Mouse (Mus musculus) CH12.LX (cell line): ENCODE measurements at regions not wholly inside any gene's neighbourhood (a gene's known extent, or its start where the extent isn't known, plus 50 kb on each side); places are given as distances from the start of the nearest gene placed in this dataset.

Experiments
- DNase-seq: peaks from one replicate; pipeline ENCODE4 v3.0.0-alpha.2; 2013; ENCODE audit errors: extremely low read depth
- H3K27ac ChIP-seq: 2 replicates; pipeline ENCODE4 v1.5.1; 2012; ENCODE audit warnings: low read depth, mild to moderate bottlenecking, control low read depth, moderate library complexity; ENCODE audit not compliant: insufficient read depth
- H3K27me3 ChIP-seq: replicated peaks from 2 replicates; pipeline ENCODE3; 2012; ENCODE audit warnings: inconsistent platforms
- H3K36me3 ChIP-seq, 2 experiments: replicated peaks in 1 of 2; 2 replicates each; pipeline versions ENCODE3 to v1.6.1; 2012; ENCODE audit warnings: inconsistent platforms in 1 of 2, low read length in 1 of 2, mild to moderate bottlenecking in 1 of 2, mixed read lengths in 1 of 2, moderate library complexity in 1 of 2; ENCODE audit not compliant: control insufficient read depth in 1 of 2, insufficient read depth in 1 of 2
- H3K4me1 ChIP-seq, 2 experiments: 2 replicates each; pipeline ENCODE4 v1.6.1; 2012; ENCODE audit warnings: inconsistent platforms in 1 of 2, moderate library complexity in 1 of 2; ENCODE audit not compliant: insufficient read depth in 2 of 2, control insufficient read depth in 1 of 2
- H3K4me2 ChIP-seq: 2 replicates; pipeline ENCODE4 v1.6.1; 2012; ENCODE audit warnings: low read depth, mild to moderate bottlenecking, control low read depth; ENCODE audit not compliant: poor library complexity, insufficient read depth, severe bottlenecking
- H3K4me3 ChIP-seq, 3 experiments: fragments of 150-350 bp in 1 of 3; sonication (generic) in 1 of 3; replicated peaks in 1 of 3; 2 replicates each; pipeline versions ENCODE3 to v1.5.1; 2011 to 2012; ENCODE audit warnings: low read depth in 2 of 3, low read length in 2 of 3, mild to moderate bottlenecking in 2 of 3, moderate library complexity in 2 of 3, control low read depth in 1 of 3, improper control_type of control experiment in 1 of 3, inconsistent platforms in 1 of 3, mixed read lengths in 1 of 3; ENCODE audit not compliant: poor library complexity in 1 of 3
- H3K79me2 ChIP-seq: replicated peaks from 2 replicates; pipeline ENCODE4 v1.6.1; 2012; ENCODE audit warnings: mild to moderate bottlenecking, moderate library complexity; ENCODE audit not compliant: control insufficient read depth, poor library complexity, insufficient read depth, severe bottlenecking; ENCODE audit errors: extremely low read depth
- H3K9ac ChIP-seq: 2 replicates; pipeline ENCODE4 v1.6.1; 2012; ENCODE audit warnings: low read depth, mild to moderate bottlenecking, control low read depth, moderate library complexity; ENCODE audit not compliant: insufficient read depth
- H3K9me3 ChIP-seq: replicated peaks from 2 replicates; pipeline ENCODE3; 2012; ENCODE audit warnings: low read length, inconsistent platforms, mixed read lengths
- CHD1 ChIP-seq: IDR thresholded peaks from 2 replicates; pipeline ENCODE4 v1.6.1; 2012; ENCODE audit warnings: low read depth, low read length, improper control_type of control experiment, inconsistent platforms
- CHD2 ChIP-seq: IDR thresholded peaks from 2 replicates; pipeline ENCODE4 v1.6.1; 2011; ENCODE audit warnings: low read length, improper control_type of control experiment
- E2F4 ChIP-seq: IDR thresholded peaks from 2 replicates; pipeline ENCODE4 v1.6.1; 2011; ENCODE audit warnings: low read depth, low read length, improper control_type of control experiment; ENCODE audit not compliant: insufficient replicate concordance
- ELF1 ChIP-seq: IDR thresholded peaks from 2 replicates; pipeline ENCODE4 v1.6.1; 2014; ENCODE audit warnings: low read depth, mild to moderate bottlenecking, inconsistent platforms, low read length, improper control_type of control experiment
- ETS1 ChIP-seq: conservative IDR thresholded peaks from 2 replicates; pipeline ENCODE4 v1.6.1; 2012; ENCODE audit warnings: low read depth, mild to moderate bottlenecking, inconsistent platforms, low read length, improper control_type of control experiment, moderate library complexity
- GABPA ChIP-seq: IDR thresholded peaks from 2 replicates; pipeline ENCODE4 v1.6.1; 2012; ENCODE audit warnings: low read depth, low read length, improper control_type of control experiment, inconsistent platforms; ENCODE audit not compliant: insufficient replicate concordance
- HCFC1 ChIP-seq: IDR thresholded peaks from 2 replicates; pipeline ENCODE4 v1.6.1; 2012; ENCODE audit warnings: low read depth, mild to moderate bottlenecking, inconsistent platforms, low read length, improper control_type of control experiment
- IRF4 ChIP-seq: IDR thresholded peaks from 2 replicates; pipeline ENCODE4 v1.6.1; 2014; ENCODE audit warnings: low read depth, mild to moderate bottlenecking, inconsistent platforms, low read length, improper control_type of control experiment
- JUN ChIP-seq: IDR thresholded peaks from 2 replicates; pipeline ENCODE4 v1.6.1; 2011; ENCODE audit warnings: low read depth, mild to moderate bottlenecking, low read length, improper control_type of control experiment, moderate library complexity; ENCODE audit not compliant: insufficient read depth
- JUND ChIP-seq: conservative IDR thresholded peaks from 2 replicates; pipeline ENCODE4 v1.6.1; 2011; ENCODE audit warnings: low read depth, low read length, improper control_type of control experiment
- MAX ChIP-seq: IDR thresholded peaks from 2 replicates; pipeline ENCODE4 v1.6.1; 2011; ENCODE audit warnings: low read length, improper control_type of control experiment
- MEF2A ChIP-seq: IDR thresholded peaks from 2 replicates; pipeline ENCODE4 v1.6.1; 2014; ENCODE audit warnings: low read depth, mild to moderate bottlenecking, inconsistent platforms, low read length, improper control_type of control experiment, borderline replicate concordance
- MXI1 ChIP-seq: IDR thresholded peaks from 2 replicates; pipeline ENCODE4 v1.6.1; 2011; ENCODE audit warnings: mild to moderate bottlenecking, low read depth, low read length, improper control_type of control experiment
- MYC ChIP-seq: IDR thresholded peaks from 2 replicates; pipeline ENCODE4 v1.6.1; 2011; ENCODE audit warnings: low read depth, mild to moderate bottlenecking, improper control_type of control experiment, low read length
- PAX5 ChIP-seq: IDR thresholded peaks from 2 replicates; pipeline ENCODE4 v1.6.1; 2012; ENCODE audit warnings: low read length, inconsistent platforms, mixed read lengths
- POLR2A ChIP-seq: IDR thresholded peaks from 2 replicates; pipeline ENCODE4 v1.6.1; 2011; ENCODE audit warnings: low read depth, mild to moderate bottlenecking, improper control_type of control experiment, low read length
- POLR2AphosphoS2 ChIP-seq: IDR thresholded peaks from 2 replicates; pipeline ENCODE4 v1.6.1; 2011; ENCODE audit warnings: low read depth, low read length, improper control_type of control experiment
- SIN3A ChIP-seq: IDR thresholded peaks from 2 replicates; pipeline ENCODE4 v1.6.1; 2012; ENCODE audit warnings: low read length, improper control_type of control experiment, inconsistent platforms
- TBP ChIP-seq: conservative IDR thresholded peaks from 2 replicates; pipeline ENCODE4 v1.6.1; 2011; ENCODE audit warnings: low read depth, low read length, improper control_type of control experiment
- TCF12 ChIP-seq: IDR thresholded peaks from 2 replicates; pipeline ENCODE4 v1.6.1; 2014; ENCODE audit warnings: low read depth, mild to moderate bottlenecking, inconsistent platforms, low read length, improper control_type of control experiment
- UBTF ChIP-seq: IDR thresholded peaks from 2 replicates; pipeline ENCODE4 v1.6.1; 2012; ENCODE audit warnings: low read depth, mild to moderate bottlenecking, inconsistent platforms, low read length, improper control_type of control experiment, moderate library complexity
- dilution Hi-C: fragments of 300-500 bp; cut with MboI; formaldehyde crosslinking; loops from 2 replicates; pipeline ENCODE4 v1.14.3; 2020; ENCODE audit warnings: low sequenced_read_pairs; ENCODE audit not compliant: extremely low pct_unique_long_range_greater_than_20kb, extremely low pct_ligation_motif_present
- in situ Hi-C: fragments of 300-500 bp; cut with MboI; formaldehyde crosslinking; loops from 3 replicates; pipeline ENCODE4 v1.14.3; 2019; ENCODE audit warnings: low sequenced_read_pairs, low pct_ligation_motif_present, low pct_unique_long_range_greater_than_20kb, mixed read lengths

GRCm38 (mm10) chr16:55555821-55556535, 258.2 kb upstream of the Zpld1 start:
- H3K4me1 ChIP-seq: peaks cover 6% of the 10 kb centered on the region in 2 experiments; a peak in 3 of 4 replicates
- no peak overlapping the region for H3K4me3 ChIP-seq
- no peak for DNase-seq
- 0 out of 2 replicates have a peak, but pooled peaks have one; percentile 26 for TF ChIP-seq MAX
- TF ChIP-seq JUN: no peak
- 0 out of 2 replicates have a peak, but pooled peaks have one; percentile 22 for TF ChIP-seq SIN3A
- 0 out of 2 replicates have a peak, but pooled peaks have one; percentile 31 for TF ChIP-seq MXI1
- dilution Hi-C loops: no loop called here
- H3K4me2 ChIP-seq: peak overlapping the region; percentile 69
- H3K27me3 ChIP-seq: no peaks in the 10 kb centered on the region
- H3K9me3 ChIP-seq: no peaks in the 10 kb centered on the region
- no peak overlapping the region for H3K27ac ChIP-seq
- in situ Hi-C loops: no loop called here
- H3K9ac ChIP-seq: peak overlapping the region; percentile 23; the same call in 1 of the 2 replicates
- no peaks in the 10 kb centered on the region for H3K36me3 ChIP-seq
- H3K79me2 ChIP-seq: no peaks in the 10 kb centered on the region

DNA sequence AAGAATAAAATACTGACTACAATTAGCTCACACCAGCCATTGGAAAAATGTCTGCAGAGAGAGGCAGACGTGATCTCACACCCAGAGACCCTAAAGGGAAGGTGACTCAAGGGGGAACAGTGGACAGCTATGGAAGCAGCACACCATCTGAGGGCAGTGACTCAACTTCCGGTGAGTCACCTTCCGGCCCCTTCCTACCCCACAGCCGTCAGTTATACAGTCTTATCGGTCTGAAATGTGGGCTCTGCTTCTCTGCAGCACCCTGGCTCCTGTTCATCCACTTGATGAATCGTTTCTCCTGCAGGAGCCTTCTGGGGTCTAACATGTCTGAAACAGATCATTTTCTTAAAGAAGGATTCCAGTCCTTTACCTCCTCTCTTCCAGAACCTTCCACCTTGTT, 257.4 kb upstream of the Zpld1 start:
- H3K27ac ChIP-seq: no peak overlapping the region
- no peaks in the 10 kb centered on the region for H3K27me3 ChIP-seq
- dilution Hi-C loops: no loop called here
- H3K79me2 ChIP-seq: no peaks in the 10 kb centered on the region
- in situ Hi-C loops: no loop called here
- H3K4me3 ChIP-seq: no peak overlapping the region
- peak; percentile 48 for DNase-seq
- H3K9ac ChIP-seq: no peak overlapping the region
- H3K9me3 ChIP-seq: no peaks in the 10 kb centered on the region
- H3K4me2 ChIP-seq: no peak overlapping the region
- no peaks in the 10 kb centered on the region for H3K36me3 ChIP-seq
- no peak for TF ChIP-seq PAX5
- TF ChIP-seq JUN: peak; percentile 64
- peak; percentile 56; the same call in 1 of the 2 replicates for TF ChIP-seq JUND
- H3K4me1 ChIP-seq: peaks cover 6% of the 10 kb centered on the region in 2 experiments; a peak in 3 of 4 replicates

- in situ Hi-C loops: no loop called here
- H3K27me3 ChIP-seq: no peaks in the 10 kb centered on the region
- H3K4me1 ChIP-seq: peaks cover 6% of the 10 kb centered on the region in 2 experiments; a peak in 3 of 4 replicates
- dilution Hi-C loops: no loop called here
- H3K27ac ChIP-seq: no peak overlapping the region
- no peak overlapping the region for H3K4me3 ChIP-seq
- no peaks in the 10 kb centered on the region for H3K9me3 ChIP-seq
- TF ChIP-seq SIN3A: no peak
- TF ChIP-seq JUN: no peak
- no peak for TF ChIP-seq MEF2A
- TF ChIP-seq ELF1: no peak
- TF ChIP-seq CHD1: no peak
- TF ChIP-seq MYC: no peak
- no peak for TF ChIP-seq POLR2AphosphoS2
- no peak for TF ChIP-seq TBP
- no peak for TF ChIP-seq GABPA
- no peak for TF ChIP-seq PAX5
- no peak for TF ChIP-seq MXI1
- TF ChIP-seq TCF12: no peak
- no peak for TF ChIP-seq UBTF
- no peak for TF ChIP-seq IRF4
- TF ChIP-seq ETS1: no peak
- no peak for TF ChIP-seq CHD2
- TF ChIP-seq JUND: no peak
- no peak for TF ChIP-seq HCFC1
- TF ChIP-seq POLR2A: no peak
- no peak for TF ChIP-seq E2F4
- no peaks in the 10 kb centered on the region for H3K36me3 ChIP-seq
- DNase-seq: no peak
- no peak overlapping the region for H3K9ac ChIP-seq
- no peak overlapping the region for H3K4me2 ChIP-seq
- H3K79me2 ChIP-seq: no peaks in the 10 kb centered on the region
These were observed 256.1 kb upstream of the Zpld1 start for GRCm38 (mm10) chr16:55553896-55554295.
